Mouse (Mus musculus) layer of hippocampus, postnatal 10 days (tissue): ENCODE results near the gene Uvrag. TPM values are rescaled to one million over a fixed set of nuclear protein-coding genes. Genes with fewer than 3 reads are reported as not detected.
"Not testable (repeated sequence)": the region's sequence is repeated elsewhere in the genome, so short reads cannot be mapped to it uniquely, and the experiment has no call there.

Experiments
- DNase-seq, 2 experiments: peaks; one replicate each; pipeline ENCODE4 v3.0.0; 2021; ENCODE audit warnings: low spot score in 2 of 2
- total RNA-seq, 2 experiments: library from RNA; stranded (reverse); gene quantifications; 2 replicates each; pipeline ENCODE4 v1.2.3; 2021

Gene Uvrag
- total RNA-seq, 2 experiments from 2014 or later, result 37.6 to 41.0 TPM

GRCm38 (mm10) chr7:98985489-98985888 lies 155.5 kb downstream of the Uvrag start:
- DNase-seq, result no peak

- DNase-seq, result no peak
Measured at GRCm38 (mm10) chr7:98984319-98984718, 156.6 kb downstream of the Uvrag start.

GRCm38 (mm10) chr7:98983058-98983457 lies 157.9 kb downstream of the Uvrag start:
- no peak for DNase-seq

GRCm38 (mm10) chr7:98981423-98981822 lies 159.5 kb downstream of the Uvrag start:
- no peak for DNase-seq

GRCm38 (mm10) chr7:98976839-98977457 lies 164.0 kb downstream of the Uvrag start:
- DNase-seq, result no peak

- DNase-seq, result no peak
Measured at GRCm38 (mm10) chr7:98974590-98974989, 166.4 kb downstream of the Uvrag start.

- DNase-seq, result no peak
Measured at GRCm38 (mm10) chr7:98970721-98971120, 170.2 kb downstream of the Uvrag start.

GRCm38 (mm10) chr7:98968741-98969395 lies 172.1 kb downstream of the Uvrag start:
- DNase-seq, result no peak

GRCm38 (mm10) chr7:98968082-98968674 lies 172.8 kb downstream of the Uvrag start:
- no peak for DNase-seq

GRCm38 (mm10) chr7:98967672-98968071 lies 173.3 kb downstream of the Uvrag start:
- DNase-seq, result no peak

- not testable (repeated sequence) for DNase-seq
Measured at GRCm38 (mm10) chr7:98963581-98963980, 177.4 kb downstream of the Uvrag start.

- peak; percentile 71 to 76 for DNase-seq
Measured at GRCm38 (mm10) chr7:98962547-98963311, 178.2 kb downstream of the Uvrag start.

GRCm38 (mm10) chr7:98962074-98962473 lies 178.9 kb downstream of the Uvrag start:
- DNase-seq, result no peak

GRCm38 (mm10) chr7:98960274-98960673 lies 180.7 kb downstream of the Uvrag start:
- DNase-seq, result no peak

- no peak for DNase-seq
Measured at GRCm38 (mm10) chr7:98959246-98959645, 181.7 kb downstream of the Uvrag start.

GRCm38 (mm10) chr7:98958172-98958571 lies 182.8 kb downstream of the Uvrag start:
- DNase-seq, result no peak

- DNase-seq, result no peak
Measured at GRCm38 (mm10) chr7:98957111-98957741, 183.7 kb downstream of the Uvrag start.

- no peak for DNase-seq
Measured at GRCm38 (mm10) chr7:98956609-98957008, 184.3 kb downstream of the Uvrag start.

GRCm38 (mm10) chr7:98953649-98954048 lies 187.3 kb downstream of the Uvrag start:
- no peak for DNase-seq

- DNase-seq, result no peak
Measured at GRCm38 (mm10) chr7:98944986-98945385, 196.0 kb downstream of the Uvrag start.

GRCm38 (mm10) chr7:98943687-98944086 lies 197.3 kb downstream of the Uvrag start:
- DNase-seq, result no peak
